Mouse (Mus musculus): ENCODE results near the gene Tmem123.

DNA sequence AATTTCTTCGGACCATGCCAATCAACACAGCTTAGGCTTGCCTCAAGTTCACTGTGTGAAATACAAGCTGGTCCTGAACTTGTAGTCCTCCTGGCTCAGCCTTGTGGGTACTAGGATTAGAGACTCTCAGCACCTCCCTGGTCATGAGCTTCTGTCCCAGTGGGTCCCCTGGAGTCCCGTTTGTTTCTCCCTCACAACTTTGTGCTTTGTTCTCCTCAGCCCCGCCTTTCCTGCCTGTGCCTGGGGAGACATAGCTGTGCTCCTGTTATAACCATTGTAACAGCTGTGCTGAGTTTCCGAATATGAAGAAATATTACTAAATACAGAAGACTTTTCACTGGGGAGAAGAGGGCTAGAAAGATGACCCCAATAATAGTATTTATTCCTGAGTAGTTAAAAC lies 5.2 kb downstream of the Tmem123 start:
- TF ChIP-seq EP300 (IDR thresholded peaks at IDR 0.05; ENCODE audit: low read depth): no peak
- no peak for TF ChIP-seq CTCF (IDR thresholded peaks at IDR 0.05; ENCODE audit: low read depth)
